Mouse (Mus musculus): ENCODE data around the gene Gm10577.

The Gm10577 gene

GRCm38 (mm10) chr4:100994442-100995255 lies 25.8 kb downstream of the Gm10577 start:
- no peak for DNase-seq

DNA sequence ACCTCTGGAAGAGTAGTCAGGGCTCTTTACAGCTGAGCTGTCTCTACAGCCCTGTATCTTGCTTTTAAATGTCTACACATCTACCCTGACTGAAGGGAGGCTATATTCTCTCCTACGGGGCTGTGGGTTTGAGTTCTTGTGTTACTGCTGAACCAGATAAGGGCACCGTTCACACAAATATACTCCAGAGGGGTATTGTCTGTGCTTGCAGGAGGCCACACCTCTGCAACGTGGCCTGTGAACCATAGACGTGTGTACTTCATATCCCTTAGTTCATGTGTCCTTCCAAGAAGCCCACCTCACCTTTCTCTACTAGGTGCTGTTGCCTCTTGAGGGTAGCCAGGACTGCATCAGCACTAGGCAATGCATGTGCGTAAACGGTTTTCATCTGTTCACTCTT lies 28.4 kb downstream of the Gm10577 start:
- DNase-seq: no peak

DNA sequence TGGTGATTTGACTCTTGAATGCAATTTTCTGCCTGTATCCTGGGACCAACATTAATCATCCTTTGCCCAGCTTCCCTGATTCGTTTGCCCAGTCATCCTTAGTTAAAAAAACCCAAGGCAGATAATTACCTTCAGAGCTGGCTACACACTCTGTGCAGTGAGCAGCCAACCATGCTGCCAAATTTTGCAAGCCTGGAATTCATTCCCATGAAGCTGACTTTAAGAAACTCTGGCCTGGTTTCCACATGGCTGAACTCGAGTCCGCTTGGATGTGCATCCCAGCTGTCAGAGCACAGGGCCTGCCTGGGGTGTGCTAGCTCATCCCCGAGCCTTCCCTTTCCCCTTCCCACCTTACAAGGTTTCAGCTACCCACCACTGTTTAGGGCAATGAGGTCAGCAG lies 29.5 kb downstream of the Gm10577 start:
- no peak for DNase-seq

DNA sequence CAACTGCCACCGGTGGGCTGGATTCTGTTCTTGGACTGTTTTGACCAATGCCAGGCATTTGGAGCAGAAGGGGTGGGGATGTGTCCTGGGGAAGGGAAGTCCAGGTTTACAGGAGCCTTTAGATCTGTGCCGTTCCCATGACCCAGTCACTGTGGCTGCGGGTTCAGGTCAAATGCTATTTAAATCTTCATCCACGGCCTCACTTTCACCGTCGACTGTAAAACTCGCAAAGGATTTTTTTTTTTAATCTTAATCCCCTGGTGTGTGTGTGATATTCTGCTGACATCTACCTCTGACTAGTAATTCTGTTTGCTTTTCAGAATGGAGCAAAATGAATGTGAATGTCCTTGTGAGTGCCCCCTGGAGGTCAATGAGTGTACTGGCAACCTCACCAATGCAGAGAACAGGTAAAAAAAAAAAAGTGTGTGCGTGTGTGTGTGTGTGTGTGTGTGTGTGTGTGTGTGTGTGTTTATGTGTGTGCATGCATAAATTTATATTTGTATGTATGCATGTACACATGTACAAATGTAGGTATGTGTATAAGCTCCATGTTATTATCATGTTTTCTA lies 32.2 kb downstream of the Gm10577 start:
- no peak for DNase-seq

DNA sequence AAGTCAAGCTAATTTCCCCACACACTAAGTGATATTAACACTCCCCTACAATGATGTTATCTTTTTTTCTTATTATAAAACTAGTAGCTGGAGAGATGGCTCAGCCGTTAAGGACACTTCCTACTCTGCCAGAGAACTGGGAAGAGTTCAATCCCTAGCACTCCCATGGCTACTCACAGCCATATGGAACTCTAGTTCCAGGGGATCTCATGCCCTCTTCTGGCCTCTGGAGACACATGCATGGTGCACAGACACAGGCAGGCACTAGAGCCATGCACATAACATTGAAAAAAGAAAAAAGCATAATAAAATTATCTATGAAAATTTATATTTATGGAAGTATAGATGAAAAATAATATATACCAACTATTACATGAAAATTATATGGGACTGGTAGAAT lies 33.3 kb downstream of the Gm10577 start:
- DNase-seq: no peak

DNA sequence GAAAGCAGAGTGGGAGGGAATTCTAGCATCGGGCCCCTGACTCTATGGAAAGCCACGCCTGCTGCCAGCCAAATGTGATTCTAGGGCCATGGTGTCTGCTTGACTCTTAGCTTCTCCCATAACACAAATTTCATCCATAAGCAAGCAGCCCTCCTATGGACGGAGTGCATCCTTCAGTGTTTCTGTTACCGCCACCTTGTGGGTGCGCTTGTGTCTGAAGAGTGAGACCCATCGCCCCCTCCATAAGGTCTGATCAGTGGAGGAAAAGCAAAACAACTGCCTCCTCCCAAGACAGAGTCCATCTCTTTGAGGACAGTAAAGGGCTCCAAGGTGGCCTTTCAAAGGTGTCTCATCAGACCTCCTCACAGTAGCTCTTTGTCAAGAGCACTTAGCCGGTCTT lies 43.0 kb downstream of the Gm10577 start:
- no peak for DNase-seq

DNA sequence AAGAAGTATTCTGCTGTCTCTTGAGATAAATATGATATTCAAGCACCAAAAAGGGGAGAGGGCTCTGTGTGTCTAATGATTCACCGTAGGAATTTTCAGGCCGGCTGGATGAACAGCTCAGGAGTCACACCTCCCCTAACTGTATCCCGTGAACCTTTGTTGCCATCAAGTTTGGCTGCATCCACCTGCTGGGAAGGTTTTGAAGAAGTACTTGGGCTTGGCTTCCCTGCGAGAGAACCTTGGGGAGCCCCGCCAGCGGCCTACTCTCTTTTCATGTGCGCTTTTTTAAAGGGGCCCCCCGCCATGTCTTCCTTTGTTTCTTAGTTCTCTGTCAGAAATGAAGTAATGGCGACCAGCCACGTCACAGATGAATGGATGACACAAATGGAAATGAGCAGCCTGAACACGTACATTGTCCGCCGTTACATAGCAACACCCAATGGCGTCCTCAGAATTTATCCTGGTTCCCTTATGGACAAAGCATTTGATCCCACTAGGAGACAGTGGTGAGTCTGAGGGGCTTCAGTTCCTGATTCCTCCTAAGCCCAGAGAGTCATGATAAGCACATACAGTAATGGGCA lies 46.0 kb downstream of the Gm10577 start:
- no peak for DNase-seq

GRCm38 (mm10) chr4:100973641-100974454 lies 46.6 kb downstream of the Gm10577 start:
- DNase-seq: peak; percentile 3

All from cerebellum, adult 11 months (tissue).